Mouse (Mus musculus): ENCODE measurements at regions not wholly inside any gene's neighbourhood (a gene's known extent, or its start where the extent isn't known, plus 50 kb on each side); places are given as distances from the start of the nearest gene placed in this dataset.

DNA sequence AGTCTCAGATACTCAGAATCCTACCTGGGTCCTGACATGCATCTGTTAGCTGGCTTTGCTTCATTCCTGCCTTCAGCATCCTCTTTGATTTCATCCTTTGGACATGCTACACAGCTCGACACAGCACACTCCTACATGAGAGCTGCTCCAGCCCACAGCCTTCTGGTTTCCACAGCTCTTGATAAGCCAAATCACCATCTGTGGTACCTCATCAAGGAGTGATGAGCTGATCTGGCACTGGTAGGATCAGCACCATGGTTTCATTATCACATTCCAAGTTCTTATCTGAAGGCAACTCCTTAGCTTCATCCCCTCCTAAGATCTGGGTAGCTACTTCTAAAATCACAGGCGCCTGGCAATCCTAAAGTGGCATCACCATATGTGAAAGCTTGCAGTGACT, 248.9 kb upstream of the Rack1 start:
- no peaks in the 10 kb centered on the region for H3K36me3 ChIP-seq (ENCODE audit: control insufficient read depth, insufficient read depth)
- H3K27me3 ChIP-seq (ENCODE audit: control insufficient read depth, insufficient read depth, insufficient read length): no peaks in the 10 kb centered on the region
- H3K4me3 ChIP-seq (ENCODE audit: insufficient read depth, poor library complexity, severe bottlenecking): no peak overlapping the region
- no peak overlapping the region for H3ac ChIP-seq (ENCODE audit: control insufficient read depth, insufficient read length, low read depth)
- H3K79me3 ChIP-seq (ENCODE audit: low read depth): no peaks in the 10 kb centered on the region
- H3K79me2 ChIP-seq (ENCODE audit: control insufficient read depth, insufficient read depth): no peaks in the 10 kb centered on the region
- no peak for TF ChIP-seq FOSL1 (IDR thresholded peaks at IDR 0.05; ENCODE audit: insufficient read depth, low read length, poor library complexity, severe bottlenecking)
- TF ChIP-seq CTCF (IDR thresholded peaks at IDR 0.05; ENCODE audit: control insufficient read depth, insufficient read depth, insufficient read length): no peak
- no peak for TF ChIP-seq MYOD1 (IDR thresholded peaks at IDR 0.05; ENCODE audit: control insufficient read depth, insufficient read length, low read depth)
- TF ChIP-seq MYOG (IDR thresholded peaks at IDR 0.05; ENCODE audit: control insufficient read depth, extremely low read depth, insufficient read length): no peak
- no peak for TF ChIP-seq CEBPB (IDR thresholded peaks at IDR 0.05; ENCODE audit: low read depth)
- no peak for TF ChIP-seq USF1 (IDR thresholded peaks at IDR 0.05; ENCODE audit: low read depth)
- no peak for TF ChIP-seq MAX (IDR thresholded peaks at IDR 0.05)

DNA sequence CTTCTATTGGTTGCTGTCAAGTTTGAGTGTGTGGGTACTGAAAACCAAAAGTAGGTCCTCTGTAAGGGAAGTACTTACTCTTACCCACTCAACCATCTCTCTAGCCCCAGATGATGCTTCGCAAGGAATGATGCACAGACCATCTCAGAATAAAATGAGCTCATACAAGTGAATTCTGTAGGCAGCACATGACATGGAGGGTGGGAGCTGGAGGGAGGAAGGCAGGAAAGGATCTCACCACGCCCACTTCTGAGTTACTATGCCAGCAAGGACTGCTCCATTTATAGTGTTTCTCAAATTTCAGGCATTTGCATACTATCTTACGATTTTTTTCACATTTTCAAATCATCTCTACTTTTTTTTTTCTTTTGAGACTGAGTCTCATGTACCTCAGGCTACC, 273.8 kb upstream of the Rack1 start:
- Histone ChIP-seq H3K79me3 (ENCODE audit: low read depth) (no peaks in the 10 kb centered on the region), H3K4me3 (ENCODE audit: insufficient read depth, poor library complexity, severe bottlenecking) (no peak overlapping the region), H3ac (ENCODE audit: control insufficient read depth, insufficient read length, low read depth) (no peak overlapping the region), H3K27me3 (ENCODE audit: control insufficient read depth, insufficient read depth, insufficient read length) (no peaks in the 10 kb centered on the region), H3K36me3 (ENCODE audit: control insufficient read depth, insufficient read depth) (no peaks in the 10 kb centered on the region), H3K79me2 (ENCODE audit: control insufficient read depth, insufficient read depth) (no peaks in the 10 kb centered on the region)
- no peak for TF ChIP-seq MYOG (IDR thresholded peaks at IDR 0.05; ENCODE audit: control insufficient read depth, extremely low read depth, insufficient read length)
- no peak for TF ChIP-seq MYOD1 (IDR thresholded peaks at IDR 0.05; ENCODE audit: control insufficient read depth, insufficient read length, low read depth)
- TF ChIP-seq CEBPB (IDR thresholded peaks at IDR 0.05; ENCODE audit: low read depth): no peak
- TF ChIP-seq MAX (IDR thresholded peaks at IDR 0.05): no peak
- TF ChIP-seq CTCF (IDR thresholded peaks at IDR 0.05; ENCODE audit: control insufficient read depth, insufficient read depth, insufficient read length): no peak
- TF ChIP-seq FOSL1 (IDR thresholded peaks at IDR 0.05; ENCODE audit: insufficient read depth, low read length, poor library complexity, severe bottlenecking): no peak
- TF ChIP-seq USF1 (IDR thresholded peaks at IDR 0.05; ENCODE audit: low read depth): no peak

DNA sequence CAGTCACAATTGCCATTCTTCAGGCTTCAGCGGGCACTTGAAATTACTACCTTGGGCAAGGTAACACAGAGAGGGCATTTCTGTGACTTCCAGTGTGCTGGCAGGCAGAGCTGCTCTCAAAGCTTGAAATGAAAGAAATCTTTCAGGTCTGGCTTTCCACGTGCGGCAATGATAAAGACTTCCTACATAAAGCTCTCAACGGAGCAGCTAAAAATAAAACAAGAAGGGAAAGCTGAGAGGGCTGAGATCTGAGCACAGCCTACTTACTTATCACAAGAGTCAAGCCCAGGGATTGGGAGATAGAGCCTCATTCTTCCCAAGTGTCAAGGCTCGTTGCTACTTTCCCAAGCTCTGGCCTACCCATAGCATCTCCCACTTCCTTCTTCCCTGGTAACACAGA, 274.6 kb upstream of the Rack1 start:
- H3K27me3 ChIP-seq (ENCODE audit: control insufficient read depth, insufficient read depth, insufficient read length): no peaks in the 10 kb centered on the region
- H3K4me3 ChIP-seq (ENCODE audit: insufficient read depth, poor library complexity, severe bottlenecking): no peak overlapping the region
- no peak for TF ChIP-seq MAX (IDR thresholded peaks at IDR 0.05)
- no peak for TF ChIP-seq CEBPB (IDR thresholded peaks at IDR 0.05; ENCODE audit: low read depth)
- no peak for TF ChIP-seq FOSL1 (IDR thresholded peaks at IDR 0.05; ENCODE audit: insufficient read depth, low read length, poor library complexity, severe bottlenecking)
- no peak for TF ChIP-seq MYOG (IDR thresholded peaks at IDR 0.05; ENCODE audit: control insufficient read depth, extremely low read depth, insufficient read length)
- no peak for TF ChIP-seq CTCF (IDR thresholded peaks at IDR 0.05; ENCODE audit: control insufficient read depth, insufficient read depth, insufficient read length)
- TF ChIP-seq MYOD1 (IDR thresholded peaks at IDR 0.05; ENCODE audit: control insufficient read depth, insufficient read length, low read depth): no peak
- TF ChIP-seq USF1 (IDR thresholded peaks at IDR 0.05; ENCODE audit: low read depth): no peak
- no peaks in the 10 kb centered on the region for H3K36me3 ChIP-seq (ENCODE audit: control insufficient read depth, insufficient read depth)
- H3ac ChIP-seq (ENCODE audit: control insufficient read depth, insufficient read length, low read depth): no peak overlapping the region
- no peaks in the 10 kb centered on the region for H3K79me2 ChIP-seq (ENCODE audit: control insufficient read depth, insufficient read depth)
- H3K79me3 ChIP-seq (ENCODE audit: low read depth): no peaks in the 10 kb centered on the region

DNA sequence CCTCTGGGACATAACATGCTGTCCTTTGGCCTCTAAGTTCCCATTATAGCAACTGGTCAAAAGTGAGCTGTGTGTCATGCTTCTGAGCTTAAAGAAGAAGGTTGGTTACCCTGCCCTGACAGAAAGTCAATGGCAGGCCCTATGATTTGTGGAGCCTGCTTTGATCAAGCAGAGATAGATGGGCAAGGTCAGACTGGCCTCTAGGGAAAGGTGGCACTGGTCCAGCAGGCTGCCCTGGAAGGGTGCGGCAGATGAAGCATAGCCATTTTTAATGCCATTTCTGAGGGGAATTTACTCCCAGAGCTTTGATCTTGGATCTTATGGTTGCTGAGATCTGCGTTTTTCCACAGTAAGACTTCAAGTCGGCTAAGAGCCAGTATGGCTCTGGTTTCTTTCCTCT, 293.2 kb upstream of the Rack1 start:
- Histone ChIP-seq H3K79me3 (ENCODE audit: low read depth) (no peaks in the 10 kb centered on the region), H3K4me3 (ENCODE audit: insufficient read depth, poor library complexity, severe bottlenecking) (no peak overlapping the region), H3K36me3 (ENCODE audit: control insufficient read depth, insufficient read depth) (no peaks in the 10 kb centered on the region), H3K27me3 (ENCODE audit: control insufficient read depth, insufficient read depth, insufficient read length) (no peaks in the 10 kb centered on the region), H3K79me2 (ENCODE audit: control insufficient read depth, insufficient read depth) (no peaks in the 10 kb centered on the region), H3ac (ENCODE audit: control insufficient read depth, insufficient read length, low read depth) (no peak overlapping the region)
- no peak for TF ChIP-seq MAX (IDR thresholded peaks at IDR 0.05)
- no peak for TF ChIP-seq USF1 (IDR thresholded peaks at IDR 0.05; ENCODE audit: low read depth)
- TF ChIP-seq CTCF (IDR thresholded peaks at IDR 0.05; ENCODE audit: control insufficient read depth, insufficient read depth, insufficient read length): no peak
- no peak for TF ChIP-seq CEBPB (IDR thresholded peaks at IDR 0.05; ENCODE audit: low read depth)
- no peak for TF ChIP-seq MYOG (IDR thresholded peaks at IDR 0.05; ENCODE audit: control insufficient read depth, extremely low read depth, insufficient read length)
- TF ChIP-seq MYOD1 (IDR thresholded peaks at IDR 0.05; ENCODE audit: control insufficient read depth, insufficient read length, low read depth): no peak
- no peak for TF ChIP-seq FOSL1 (IDR thresholded peaks at IDR 0.05; ENCODE audit: insufficient read depth, low read length, poor library complexity, severe bottlenecking)

DNA sequence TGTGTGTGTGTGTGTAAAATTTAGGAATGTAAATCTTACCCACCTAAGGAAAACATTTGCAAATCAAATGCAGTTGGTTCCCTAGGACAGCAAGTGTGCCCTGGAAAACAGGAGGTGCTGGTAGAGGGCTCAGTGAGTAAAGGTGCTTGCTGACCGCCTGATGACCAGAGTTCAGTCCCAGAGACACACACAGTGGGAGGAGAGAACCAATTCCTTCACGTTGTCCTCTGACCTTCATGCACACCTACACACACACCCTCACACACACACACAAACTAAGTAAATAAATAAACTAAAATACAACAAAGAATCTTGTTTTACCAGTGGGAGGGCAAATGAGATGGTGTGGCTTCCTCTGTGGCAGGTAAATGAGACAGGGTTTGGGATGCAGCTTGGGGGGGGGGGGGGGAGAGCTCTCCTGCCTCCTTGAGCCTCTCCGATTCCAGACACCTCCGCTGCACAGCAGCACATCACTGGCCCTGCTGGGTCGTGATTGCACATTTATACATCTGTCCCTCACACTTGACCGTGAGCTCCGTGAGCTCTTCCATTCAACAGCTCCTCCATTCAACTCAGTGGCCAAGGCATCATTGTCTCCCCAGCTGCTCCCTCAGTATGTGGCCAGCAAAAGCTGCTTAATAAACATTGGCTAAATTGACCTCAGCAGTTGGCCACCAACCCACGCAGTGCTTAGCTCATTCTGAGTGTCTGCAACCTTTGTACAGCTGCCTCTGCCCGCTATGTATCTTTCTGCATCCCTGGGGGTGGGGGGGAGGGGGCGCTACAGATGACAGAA, 297.9 kb upstream of the Rack1 start:
- Histone ChIP-seq H3K79me2 (ENCODE audit: control insufficient read depth, insufficient read depth) (no peaks in the 10 kb centered on the region), H3K36me3 (ENCODE audit: control insufficient read depth, insufficient read depth) (no peaks in the 10 kb centered on the region), H3K4me3 (ENCODE audit: insufficient read depth, poor library complexity, severe bottlenecking) (no peak overlapping the region), H3K27me3 (ENCODE audit: control insufficient read depth, insufficient read depth, insufficient read length) (no peaks in the 10 kb centered on the region), H3K79me3 (ENCODE audit: low read depth) (no peaks in the 10 kb centered on the region), H3ac (ENCODE audit: control insufficient read depth, insufficient read length, low read depth) (no peak overlapping the region)
- TF ChIP-seq USF1 (IDR thresholded peaks at IDR 0.05; ENCODE audit: low read depth): no peak
- no peak for TF ChIP-seq MAX (IDR thresholded peaks at IDR 0.05)
- TF ChIP-seq FOSL1 (IDR thresholded peaks at IDR 0.05; ENCODE audit: insufficient read depth, low read length, poor library complexity, severe bottlenecking): no peak
- no peak for TF ChIP-seq CEBPB (IDR thresholded peaks at IDR 0.05; ENCODE audit: low read depth)
- TF ChIP-seq CTCF (IDR thresholded peaks at IDR 0.05; ENCODE audit: control insufficient read depth, insufficient read depth, insufficient read length): no peak
- no peak for TF ChIP-seq MYOD1 (IDR thresholded peaks at IDR 0.05; ENCODE audit: control insufficient read depth, insufficient read length, low read depth)
- TF ChIP-seq MYOG (IDR thresholded peaks at IDR 0.05; ENCODE audit: control insufficient read depth, extremely low read depth, insufficient read length): no peak
